Comparison of ENCODE assay signal across 8 mouse cellular contexts in the genomic region with DNA sequence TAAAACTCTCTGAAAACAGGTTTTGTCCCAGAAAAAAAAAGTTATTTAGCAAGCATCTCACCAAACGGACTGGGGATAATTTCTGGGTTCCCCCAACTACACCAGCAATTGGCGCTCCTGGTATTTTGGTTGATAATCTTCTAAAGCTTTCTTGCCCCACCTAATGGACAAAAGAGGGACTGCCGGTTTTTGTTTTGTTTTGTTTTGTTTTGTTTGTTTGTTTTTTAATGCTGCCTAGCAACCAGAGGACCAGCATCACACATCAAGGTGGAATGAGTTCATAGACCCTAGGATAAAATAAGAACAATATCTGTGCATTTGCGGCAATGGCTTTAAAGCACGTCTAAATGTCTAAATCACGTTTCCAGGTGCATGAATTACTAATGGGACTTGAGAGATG. TPM values are rescaled to one million over a fixed set of nuclear protein-coding genes. Genes with fewer than 3 reads are reported as not detected.
DNase-seq lines count a peak whose midpoint lies in the region; ATAC-seq and TF ChIP-seq lines count a peak whose summit lies in the region.

No protein-coding gene starts in this region.

- H3K27ac ChIP-seq in kidney, postnatal 0 days: no peak overlapping the region

- ATAC-seq in kidney, postnatal 0 days (replicated peaks; ENCODE audit: low FRiP score, low read depth): no peak
- ATAC-seq in granulocyte monocyte progenitor cell, adult 5-6 weeks (replicated peaks; ENCODE audit: poor library complexity, severe bottlenecking): peak; percentile 73

- no peaks in the 10 kb centered on the region for H3K4me1 ChIP-seq in kidney, postnatal 0 days (replicated peaks; ENCODE audit: insufficient read depth, low read length)

- DNase-seq in kidney, postnatal 0 days (ENCODE audit: low spot score): peak; percentile 37
- no peak for DNase-seq in kidney, adult 11 months
- DNase-seq in B cell, adult 2 months: peak; percentile 53 to 70
- peak; percentile 9 for DNase-seq in ES-CJ7 (ENCODE audit: low read depth, low spot score)
- DNase-seq in urinary bladder, postnatal 36 days (ENCODE audit: low spot score in 2 of 2): no peak
- DNase-seq in urinary bladder, postnatal 4 days (ENCODE audit: low spot score in 2 of 2): no peak
- DNase-seq in ovary, postnatal 10 days (ENCODE audit: low spot score): no peak

- no peaks in the 10 kb centered on the region for H3K27me3 ChIP-seq in kidney, postnatal 0 days (ENCODE audit: insufficient read depth, low read length)

- H3K4me2 ChIP-seq in kidney, postnatal 0 days (ENCODE audit: low read length): no peak overlapping the region

- peak; percentile 66 for TF ChIP-seq CTCF in kidney, postnatal 0 days (IDR thresholded peaks at IDR 0.05; ENCODE audit: low read depth)

- no peak overlapping the region for H3K4me3 ChIP-seq in kidney, postnatal 0 days (replicated peaks; ENCODE audit: low read depth, low read length)

- no peaks in the 10 kb centered on the region for H3K36me3 ChIP-seq in kidney, postnatal 0 days (ENCODE audit: insufficient read depth, low read length)

- no peak overlapping the region for H3K9ac ChIP-seq in kidney, postnatal 0 days (ENCODE audit: low read depth, low read length)

- 43% methylated on average over 6 of the region's 6 CpGs for WGBS in kidney, postnatal 0 days

- no peaks in the 10 kb centered on the region for H3K9me3 ChIP-seq in kidney, postnatal 0 days (replicated peaks; ENCODE audit: low read length)

RNA-seq across cellular contexts. Expression of a gene that starts 20.1 kb away (rescaled TPM):
- 31.5 and 32.2 TPM in 2 replicates for polyA plus RNA-seq in kidney, postnatal 0 days (2015; fragmentation: Nextera tagmentation; extraction: Ambion mirVana)
- 69.4 and 70.6 TPM in 2 replicates for total RNA-seq in granulocyte monocyte progenitor cell, adult 5-6 weeks (2014; fragmentation: Nextera tagmentation)
- total RNA-seq in granulocyte monocyte progenitor cell, adult 5-6 weeks (2017): 92.0 and 99.7 TPM in 2 replicates

Comparison
In these comparisons a context has a peak if more than half of its experiments do, and no peak if none do; other contexts are left out.
1. DNase-seq: peak in kidney, postnatal 0 days (single experiment), B cell, adult 2 months (2 of 2) and ES-CJ7 (single experiment); none in kidney, adult 11 months (single experiment), urinary bladder, postnatal 36 days (0 of 2), urinary bladder, postnatal 4 days (0 of 2) and ovary, postnatal 10 days (single experiment).